Mouse (Mus musculus): Measurements from ENCODE around the gene Fhdc1. TPM values are rescaled to one million over a fixed set of nuclear protein-coding genes. Genes with fewer than 3 reads are reported as not detected.

The Fhdc1 gene
- polyA plus RNA-seq, 1 experiment: 6.8 TPM

DNA sequence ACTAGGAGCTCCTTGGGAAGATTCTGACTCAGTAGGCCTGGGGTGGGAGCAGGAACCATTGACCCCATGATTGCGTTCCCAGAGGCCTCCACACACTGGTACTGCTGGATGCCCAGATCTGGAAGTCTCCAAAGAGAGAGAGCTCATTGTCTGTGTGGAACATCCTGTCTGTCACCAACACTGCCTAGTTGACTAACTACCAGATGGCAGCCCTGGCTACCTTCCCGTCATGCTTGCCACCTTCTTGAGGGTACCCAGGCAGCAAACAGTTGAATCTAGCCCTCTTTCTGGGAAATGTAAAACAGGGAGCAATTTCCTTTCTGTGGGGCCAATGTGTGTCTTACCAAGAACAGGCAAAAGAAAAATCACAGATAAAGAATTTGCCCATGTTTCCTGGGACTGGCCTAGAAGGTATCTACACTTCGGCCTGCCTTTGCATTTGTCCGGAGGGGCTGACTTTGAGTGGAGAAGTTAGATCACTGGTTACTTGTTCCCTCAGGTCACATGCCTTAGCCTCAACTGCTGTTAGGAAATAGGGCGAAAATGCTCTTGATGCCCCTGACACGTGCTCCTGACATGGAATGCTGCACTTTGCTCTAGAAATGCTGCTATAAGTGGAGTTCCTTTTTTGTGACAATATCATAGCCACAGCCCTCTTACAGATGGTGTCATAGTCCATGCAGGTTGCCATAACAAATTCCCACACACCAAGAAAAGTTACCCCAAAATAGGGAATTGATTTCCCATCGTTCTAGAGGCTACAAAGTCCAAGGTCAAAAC lies 40.6 kb downstream of the Fhdc1 start:
- DNase-seq: peak in 1 of 2 experiments; percentile 10
- TF ChIP-seq POLR2A (IDR thresholded peaks at IDR 0.05; ENCODE audit: borderline replicate concordance, insufficient read depth, low read length) (no peak), CTCF (IDR thresholded peaks at IDR 0.05; ENCODE audit: borderline replicate concordance, insufficient read depth, low read depth, low read length) (no peak)
- Histone ChIP-seq H3K4me3 (replicated peaks; ENCODE audit: insufficient read depth, low read depth, low read length) (no peak overlapping the region), H3K27me3 (ENCODE audit: control insufficient read depth, insufficient read depth, low read length) (no peaks in the 10 kb centered on the region), H3K27ac (ENCODE audit: insufficient read depth, low read length) (no peak overlapping the region), H3K4me1 (ENCODE audit: control insufficient read depth, insufficient read depth, low read length) (no peaks in the 10 kb centered on the region; the same call in 1 of the 2 replicates)
- 78% methylated on average over 7 of the region's 7 CpGs for WGBS

- no peak overlapping the region for H3K27ac ChIP-seq (ENCODE audit: insufficient read depth, low read length)
- no peak for DNase-seq
- 85% methylated on average over 7 of the region's 7 CpGs for WGBS
- no peaks in the 10 kb centered on the region for H3K27me3 ChIP-seq (ENCODE audit: control insufficient read depth, insufficient read depth, low read length)
- TF ChIP-seq POLR2A (IDR thresholded peaks at IDR 0.05; ENCODE audit: borderline replicate concordance, insufficient read depth, low read length) (no peak), CTCF (IDR thresholded peaks at IDR 0.05; ENCODE audit: borderline replicate concordance, insufficient read depth, low read depth, low read length) (no peak)
- H3K4me1 ChIP-seq (ENCODE audit: control insufficient read depth, insufficient read depth, low read length): no peaks in the 10 kb centered on the region; the same call in 1 of the 2 replicates
- H3K4me3 ChIP-seq (replicated peaks; ENCODE audit: insufficient read depth, low read depth, low read length): no peak overlapping the region
Measured at GRCm38 (mm10) chr3:84438840-84439239, 41.4 kb downstream of the Fhdc1 start.

- DNase-seq: peak in 1 of 2 experiments; percentile 32
- Histone ChIP-seq H3K4me1 (ENCODE audit: control insufficient read depth, insufficient read depth, low read length) (no peaks in the 10 kb centered on the region; the same call in 1 of the 2 replicates), H3K27me3 (ENCODE audit: control insufficient read depth, insufficient read depth, low read length) (no peaks in the 10 kb centered on the region), H3K27ac (ENCODE audit: insufficient read depth, low read length) (no peak overlapping the region), H3K4me3 (replicated peaks; ENCODE audit: insufficient read depth, low read depth, low read length) (no peak overlapping the region)
- 18% methylated on average over 11 of the region's 11 CpGs for WGBS
- TF ChIP-seq POLR2A (IDR thresholded peaks at IDR 0.05; ENCODE audit: borderline replicate concordance, insufficient read depth, low read length) (no peak), CTCF (IDR thresholded peaks at IDR 0.05; ENCODE audit: borderline replicate concordance, insufficient read depth, low read depth, low read length) (no peak)
Measured at GRCm38 (mm10) chr3:84438118-84438517, 42.1 kb downstream of the Fhdc1 start.

DNA sequence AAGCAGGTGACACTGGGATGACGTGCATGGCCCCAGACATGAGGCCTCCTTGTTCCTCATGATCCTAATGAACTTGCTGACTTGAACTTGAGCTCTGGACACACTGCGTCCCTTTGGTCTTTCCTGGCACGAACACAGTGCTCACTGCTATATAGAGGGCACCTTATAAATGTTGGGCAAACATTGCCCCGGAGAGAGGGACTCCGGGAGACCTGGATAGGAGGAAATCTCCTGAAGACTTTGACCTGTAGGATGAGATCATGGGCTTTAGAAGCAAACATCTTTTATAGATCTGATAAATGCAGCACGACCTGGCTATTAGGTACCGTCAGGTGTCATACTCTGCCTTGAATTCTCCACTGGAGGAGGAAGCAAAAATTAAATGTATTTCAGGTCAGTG lies 43.3 kb downstream of the Fhdc1 start:
- no peak for TF ChIP-seq CTCF (IDR thresholded peaks at IDR 0.05; ENCODE audit: borderline replicate concordance, insufficient read depth, low read depth, low read length)
- no peak for TF ChIP-seq POLR2A (IDR thresholded peaks at IDR 0.05; ENCODE audit: borderline replicate concordance, insufficient read depth, low read length)
- WGBS: 94% methylated on average over 7 of the region's 7 CpGs
- no peaks in the 10 kb centered on the region; the same call in 1 of the 2 replicates for H3K4me1 ChIP-seq (ENCODE audit: control insufficient read depth, insufficient read depth, low read length)

DNA sequence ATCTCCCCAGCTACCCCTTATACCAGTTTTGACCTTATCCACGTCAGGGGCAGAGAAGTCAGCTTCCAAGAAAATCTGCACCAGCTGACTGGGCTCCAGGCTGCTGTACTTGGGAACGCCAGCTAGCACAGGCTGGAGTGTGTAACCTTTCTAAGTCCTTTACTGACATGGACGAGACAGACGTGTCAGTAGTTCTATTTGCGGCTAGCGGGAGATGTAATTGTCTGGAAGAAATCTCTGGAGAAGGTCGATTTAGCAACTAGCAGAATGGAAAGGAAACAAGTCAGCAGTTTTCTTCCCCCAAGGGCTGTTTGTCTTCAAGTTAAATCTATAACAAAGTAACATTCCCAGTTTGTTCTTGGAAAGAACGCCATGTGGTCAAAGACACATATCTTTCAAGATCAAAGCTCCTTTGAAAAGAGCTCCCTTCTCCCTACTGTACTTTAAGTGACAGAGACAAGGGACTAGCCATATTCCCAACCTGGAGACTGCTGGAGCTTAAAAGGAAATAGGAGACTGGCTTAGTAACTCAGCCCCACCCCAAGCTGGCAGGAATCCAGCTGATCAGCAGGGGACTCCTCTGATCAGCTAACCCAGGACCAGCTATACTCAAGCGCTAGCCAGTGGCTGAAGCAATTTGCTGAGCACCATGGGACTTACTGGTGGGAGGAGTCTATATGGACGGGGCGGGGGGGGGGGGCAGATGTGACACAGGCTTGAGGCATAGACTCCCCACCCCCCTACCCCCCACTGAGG lies 44.8 kb downstream of the Fhdc1 start:
- H3K4me1 ChIP-seq (ENCODE audit: control insufficient read depth, insufficient read depth, low read length): peaks cover 10% of the 10 kb centered on the region
- no peak overlapping the region for H3K27ac ChIP-seq (ENCODE audit: insufficient read depth, low read length)
- TF ChIP-seq POLR2A (IDR thresholded peaks at IDR 0.05; ENCODE audit: borderline replicate concordance, insufficient read depth, low read length) (no peak), CTCF (IDR thresholded peaks at IDR 0.05; ENCODE audit: borderline replicate concordance, insufficient read depth, low read depth, low read length) (no peak)
- no peak overlapping the region for H3K4me3 ChIP-seq (replicated peaks; ENCODE audit: insufficient read depth, low read depth, low read length)
- no peaks in the 10 kb centered on the region for H3K27me3 ChIP-seq (ENCODE audit: control insufficient read depth, insufficient read depth, low read length)
- 29% methylated on average over 11 of the region's 11 CpGs for WGBS
- no peak for DNase-seq

More for the DNA sequence above, 43.3 kb downstream of the Fhdc1 start:
- Histone ChIP-seq H3K27me3 (ENCODE audit: control insufficient read depth, insufficient read depth, low read length) (no peaks in the 10 kb centered on the region), H3K4me3 (replicated peaks; ENCODE audit: insufficient read depth, low read depth, low read length) (no peak overlapping the region), H3K27ac (ENCODE audit: insufficient read depth, low read length) (no peak overlapping the region)
- DNase-seq: no peak

DNA sequence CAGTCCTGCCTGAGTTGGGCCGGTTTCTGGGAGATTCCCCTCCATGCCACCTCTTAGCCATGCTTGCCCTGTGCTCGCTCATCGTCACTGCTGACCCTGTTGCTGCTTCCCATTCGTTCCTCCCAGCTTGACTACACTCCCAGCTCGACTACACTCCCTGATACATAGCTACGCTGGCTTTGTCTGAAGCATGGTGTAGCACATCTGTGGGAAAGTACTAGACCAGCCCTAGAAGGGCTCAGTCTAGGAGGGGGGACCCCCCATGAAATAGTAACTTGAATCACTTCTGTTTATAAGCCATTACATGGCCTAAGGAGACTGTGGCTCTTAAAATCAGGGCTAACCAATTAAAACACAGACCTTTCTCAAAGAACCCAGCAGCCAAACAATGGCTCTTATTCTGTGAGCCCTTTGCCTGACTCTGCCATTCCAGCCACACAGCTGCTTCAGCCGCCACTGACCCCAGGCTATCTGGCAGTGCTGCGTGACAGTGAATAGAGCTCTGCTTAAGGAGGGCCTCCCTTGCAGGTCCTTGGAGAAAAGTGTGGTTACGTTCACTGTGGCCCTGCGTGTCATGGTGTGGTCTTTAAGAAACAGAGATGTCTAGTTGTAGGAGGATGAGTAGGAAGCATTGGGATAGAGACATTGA lies 47.3 kb downstream of the Fhdc1 start:
- no peak overlapping the region for H3K4me3 ChIP-seq (replicated peaks; ENCODE audit: insufficient read depth, low read depth, low read length)
- whole genome bisulfite sequencing: 88% methylated on average over 10 of the region's 10 CpGs
- no peak for DNase-seq
- TF ChIP-seq POLR2A (IDR thresholded peaks at IDR 0.05; ENCODE audit: borderline replicate concordance, insufficient read depth, low read length): no peak
- TF ChIP-seq CTCF (IDR thresholded peaks at IDR 0.05; ENCODE audit: borderline replicate concordance, insufficient read depth, low read depth, low read length): no peak
- peaks cover 12% of the 10 kb centered on the region for H3K4me1 ChIP-seq (ENCODE audit: control insufficient read depth, insufficient read depth, low read length)
- no peak overlapping the region for H3K27ac ChIP-seq (ENCODE audit: insufficient read depth, low read length)
- H3K27me3 ChIP-seq (ENCODE audit: control insufficient read depth, insufficient read depth, low read length): no peaks in the 10 kb centered on the region

DNA sequence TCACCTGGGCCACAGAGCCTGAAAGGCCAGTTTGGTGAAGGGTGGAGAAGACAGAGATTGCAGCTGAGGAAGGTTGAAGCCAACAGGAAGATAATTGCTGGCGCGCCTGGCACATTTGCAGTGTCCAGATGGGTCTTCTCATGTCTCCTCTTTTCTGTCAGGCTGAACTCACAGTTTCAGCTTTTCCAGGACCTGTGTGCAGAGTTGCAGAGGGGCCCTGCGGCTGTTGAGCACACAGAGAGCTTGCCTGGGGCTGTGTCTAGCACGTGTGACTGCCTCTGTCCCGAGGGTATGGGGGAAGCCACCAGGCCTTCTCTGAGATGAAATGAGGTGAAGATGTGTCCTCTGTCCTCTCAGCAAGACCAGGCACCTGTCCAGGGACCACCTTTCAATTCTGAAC lies 49.0 kb downstream of the Fhdc1 start:
- 63% methylated on average over 5 of the region's 5 CpGs for WGBS
- DNase-seq: no peak

More for the DNA sequence above, 49.0 kb downstream of the Fhdc1 start:
- Histone ChIP-seq H3K27me3 (ENCODE audit: control insufficient read depth, insufficient read depth, low read length) (no peaks in the 10 kb centered on the region), H3K4me3 (replicated peaks; ENCODE audit: insufficient read depth, low read depth, low read length) (no peak overlapping the region), H3K4me1 (ENCODE audit: control insufficient read depth, insufficient read depth, low read length) (peaks cover 12% of the 10 kb centered on the region), H3K27ac (ENCODE audit: insufficient read depth, low read length) (no peak overlapping the region)
- TF ChIP-seq CTCF (IDR thresholded peaks at IDR 0.05; ENCODE audit: borderline replicate concordance, insufficient read depth, low read depth, low read length) (no peak), POLR2A (IDR thresholded peaks at IDR 0.05; ENCODE audit: borderline replicate concordance, insufficient read depth, low read length) (no peak)

Measured in cerebellum, adult 2 months (tissue).